Mouse (Mus musculus) kidney, adult 2 months (tissue): ENCODE data around the gene Tmem131.

Source experiments
- CTCF ChIP-seq: fragments of 200-500 bp; conservative IDR thresholded peaks from 2 replicates; pipeline ENCODE4 v1.5.1; 2011; ENCODE audit warnings: low read depth, mild to moderate bottlenecking, control low read depth, low read length, moderate library complexity, mixed read lengths; ENCODE audit not compliant: insufficient read depth, insufficient read length
- POLR2A ChIP-seq: fragments of 200-500 bp; IDR thresholded peaks from one replicate; pipeline ENCODE4 v1.6.1; 2011; ENCODE audit warnings: low read depth, low read length, control low read depth

GRCm38 (mm10) chr1:36899622-36900021 is 43.8 kb downstream of the Tmem131 start:
- TF ChIP-seq CTCF, result no peak
- no peak for TF ChIP-seq POLR2A
